Mouse (Mus musculus) activated CD4-positive, CD25-positive, alpha-beta regulatory T cell, adult 4 months (primary cell): ENCODE results near the gene Rgma. TPM values are rescaled to one million over a fixed set of nuclear protein-coding genes. Genes with fewer than 3 reads are reported as not detected.

Experiments used
- ATAC-seq: one replicate; pipeline ENCODE4 v1.8.0; 2017
- polyA plus RNA-seq, 2 experiments: library from polyadenylated mRNA; unstranded; fragments of 100-300 nt; shearing (Covaris generic); gene quantifications; one replicate each; pipeline ENCODE4 v1.2.1; 2017

Rgma gene
- polyA plus RNA-seq, 2 experiments from 2014 or later: not detected

- no peak for ATAC-seq
Observed at GRCm38 (mm10) chr7:73441802-73442201, 66.5 kb downstream of the Rgma start.

DNA sequence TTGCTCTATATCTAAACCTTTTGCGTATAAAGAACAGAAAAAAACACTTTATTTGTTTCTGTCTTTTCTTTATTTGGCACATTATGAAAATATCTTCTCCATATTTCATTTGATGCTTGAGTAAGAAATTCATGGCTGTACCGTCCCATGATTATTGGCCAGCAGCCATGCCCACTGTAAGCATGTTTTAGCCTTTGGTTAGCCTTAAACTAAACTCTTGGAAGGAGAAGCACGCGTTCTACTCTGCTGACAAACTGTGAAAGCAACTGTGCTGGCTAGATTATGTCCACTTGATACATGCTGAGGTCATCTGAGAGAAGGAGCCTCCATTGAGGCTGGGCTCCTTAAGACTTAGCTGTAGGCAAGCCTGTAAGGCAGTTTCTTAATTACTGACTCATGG lies 66.9 kb downstream of the Rgma start:
- ATAC-seq: no peak

DNA sequence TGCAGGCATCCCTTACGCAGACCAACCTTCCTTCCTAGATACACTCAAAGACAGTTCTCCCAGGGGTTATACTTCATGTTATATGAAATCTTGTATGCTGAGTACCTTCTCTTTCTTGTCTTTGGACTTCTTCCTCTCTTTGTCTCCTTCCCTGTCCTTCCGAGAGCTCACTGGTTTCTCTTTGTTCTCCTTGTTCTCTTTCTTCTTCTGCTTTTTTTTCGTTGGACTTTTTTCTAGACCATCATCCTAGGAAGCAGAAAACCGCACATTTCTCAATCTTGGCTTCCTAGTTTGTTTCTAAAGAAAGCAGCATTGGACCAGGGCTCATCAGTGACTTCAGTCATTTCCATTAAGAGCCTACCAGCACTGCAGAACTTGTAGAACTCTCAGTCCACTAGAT lies 76.3 kb downstream of the Rgma start:
- no peak for ATAC-seq

DNA sequence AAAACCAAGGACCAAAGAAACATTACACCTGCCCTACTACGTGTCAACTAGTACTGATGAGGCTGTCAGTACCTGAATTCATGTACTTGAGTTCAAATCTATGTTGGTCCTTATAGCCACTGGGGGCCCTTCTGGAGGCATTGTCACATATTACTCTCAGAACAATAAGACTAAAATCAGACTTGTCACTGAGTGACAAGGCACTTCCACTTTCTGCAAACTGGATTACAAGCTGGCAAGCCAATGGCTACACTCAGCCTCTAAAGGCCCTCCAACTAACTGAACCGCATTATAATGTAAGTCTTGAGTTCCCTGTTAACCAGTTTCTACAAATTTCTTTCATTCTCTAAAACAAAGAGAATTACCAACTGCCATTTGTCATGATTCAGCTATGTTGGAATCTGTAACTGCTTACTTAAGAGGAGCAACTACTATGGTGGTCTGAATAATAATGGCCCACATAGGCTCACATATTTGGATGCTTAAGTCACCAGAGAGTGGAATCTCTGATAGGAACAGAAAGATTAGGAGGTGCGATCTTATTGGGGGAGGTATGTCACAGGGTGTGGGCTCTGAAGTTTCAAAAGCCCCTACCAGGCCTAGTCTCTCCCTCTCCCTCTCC lies 77.0 kb downstream of the Rgma start:
- ATAC-seq: no peak

- no peak for ATAC-seq
Observed at GRCm38 (mm10) chr7:73454113-73454512, 78.8 kb downstream of the Rgma start.

DNA sequence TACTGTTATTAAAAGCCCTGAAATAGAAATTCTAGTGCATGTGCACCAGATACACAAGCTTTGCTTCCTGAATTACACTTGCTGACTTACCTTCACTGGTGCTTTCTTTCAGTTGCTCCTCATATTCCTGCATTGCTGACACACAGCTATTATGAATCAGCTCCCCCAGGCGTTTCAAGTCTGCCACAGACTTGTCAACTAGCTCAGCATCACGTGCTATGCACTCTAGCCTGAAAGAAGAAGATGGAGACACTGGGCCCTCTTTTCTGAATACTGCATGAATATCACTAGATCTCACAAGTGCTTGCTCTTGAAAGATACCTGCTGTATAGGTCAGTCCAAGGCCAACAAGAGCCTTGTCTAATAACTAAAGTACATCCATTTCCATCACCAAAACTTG lies 88.2 kb downstream of the Rgma start:
- ATAC-seq: no peak

DNA sequence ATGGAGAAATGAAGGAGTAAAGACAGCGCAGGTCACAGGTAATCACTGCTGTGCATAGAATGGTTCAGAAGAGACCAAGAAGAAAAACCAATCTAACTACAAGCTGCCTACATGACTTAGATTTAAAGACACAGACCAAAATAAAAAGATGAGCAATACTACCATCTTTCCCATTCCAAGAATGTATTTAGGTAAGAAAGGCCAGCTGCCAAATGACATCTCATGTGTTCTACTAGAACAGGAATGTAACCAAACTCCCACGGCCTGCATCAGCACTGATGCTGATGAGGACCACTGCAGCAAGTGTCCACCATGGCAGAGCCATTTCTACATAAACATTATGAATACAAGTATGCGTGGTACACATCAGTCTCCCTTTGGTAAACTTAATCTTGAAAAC lies 92.4 kb downstream of the Rgma start:
- ATAC-seq: no peak

Other genes with a start within 250 kb of the Rgma start
- gene Chd2, start 166.3 kb downstream of the Rgma start, polyA plus RNA-seq: 100 to 1,000 TPM; 136 to 151 TPM